Mouse (Mus musculus) G1E (cell line): ENCODE results near the gene Urad.

ENCODE experiments used
- CTCF ChIP-seq: IDR thresholded peaks from 2 replicates; pipeline ENCODE4 v1.5.1; 2012; ENCODE audit warnings: low read depth, low read length, inconsistent platforms, mixed read lengths
- TAL1 ChIP-seq: conservative IDR thresholded peaks from 2 replicates; pipeline ENCODE4 v1.6.1; 2012; ENCODE audit warnings: low read depth, low read length, inconsistent platforms, mixed read lengths

- TF ChIP-seq CTCF = no peak
- no peak for TF ChIP-seq TAL1
Observed at GRCm38 (mm10) chr5:147356260-147357055, 34.2 kb upstream of the Urad start.
